Mouse (Mus musculus) stomach, embryonic 14.5 days (tissue): Measurements from ENCODE around the gene Rab4a. TPM values are rescaled to one million over a fixed set of nuclear protein-coding genes. Genes with fewer than 3 reads are reported as not detected.

Source experiments
- ATAC-seq: fragments of 200-750 bp; cut with Nextera tagmentation; 2 replicates; pipeline ENCODE4 v1.8.0; 2017; ENCODE audit warnings: low read depth, moderate TSS enrichment; ENCODE audit not compliant: insufficient number of reproducible peaks, insufficient read depth, low FRiP score
- H3K27ac ChIP-seq: fragments of 300-500 bp; sonication (generic); 2 replicates; pipeline ENCODE4 v1.5.1; 2014; ENCODE audit warnings: mild to moderate bottlenecking, low read length, moderate library complexity, mixed read lengths
- H3K27me3 ChIP-seq: fragments of 300-500 bp; sonication (generic); 2 replicates; pipeline ENCODE4 v1.6.1; 2014; ENCODE audit warnings: low read length, control low read depth, mixed read lengths; ENCODE audit not compliant: control insufficient read depth, insufficient read depth
- H3K36me3 ChIP-seq: fragments of 300-500 bp; sonication (generic); 2 replicates; pipeline ENCODE4 v1.6.1; 2014; ENCODE audit warnings: mild to moderate bottlenecking, control low read depth, low read length, moderate library complexity, mixed read lengths; ENCODE audit not compliant: control insufficient read depth, insufficient read depth
- H3K4me1 ChIP-seq: fragments of 300-500 bp; sonication (generic); 2 replicates; pipeline ENCODE4 v1.6.1; 2014; ENCODE audit warnings: low read length, control low read depth, mixed read lengths; ENCODE audit not compliant: control insufficient read depth, insufficient read depth
- H3K4me2 ChIP-seq: fragments of 300-500 bp; sonication (generic); replicated peaks from 2 replicates; pipeline ENCODE4 v1.6.1; 2014; ENCODE audit warnings: low read depth, low read length, control low read depth
- H3K4me3 ChIP-seq: fragments of 300-500 bp; sonication (generic); 2 replicates; pipeline ENCODE4 v1.5.1; 2014; ENCODE audit warnings: low read depth, low read length, control low read depth
- H3K9ac ChIP-seq: fragments of 300-500 bp; sonication (generic); replicated peaks from 2 replicates; pipeline ENCODE4 v1.6.1; 2014; ENCODE audit warnings: low read depth, mild to moderate bottlenecking, control low read depth, low read length, moderate library complexity, mixed read lengths
- H3K9me3 ChIP-seq: fragments of 300-500 bp; sonication (generic); 2 replicates; pipeline ENCODE4 v1.6.1; 2016; ENCODE audit warnings: low read depth, low read length, control low read depth; ENCODE audit not compliant: control insufficient read depth
- WGBS: fragments of 180-500 bp; shearing (Covaris S2); extraction: QIAGEN DNeasy Blood & Tissue Kit; methylation state at CpG from one replicate; pipeline ENCODE4 v1.1.7; 2014; 5-methylcytosine and 5-hydroxymethylcytosine counted together
- polyA plus RNA-seq: library from polyadenylated mRNA; unstranded; fragments of >200 nt; fragmentation: Nextera tagmentation; extraction: Ambion mirVana; gene quantifications from 2 replicates; pipeline ENCODE4 v1.2.1, GENCODE M21; 2014

Rab4a gene
- polyA plus RNA-seq = 45.8 and 52.6 TPM in 2 replicates

DNA sequence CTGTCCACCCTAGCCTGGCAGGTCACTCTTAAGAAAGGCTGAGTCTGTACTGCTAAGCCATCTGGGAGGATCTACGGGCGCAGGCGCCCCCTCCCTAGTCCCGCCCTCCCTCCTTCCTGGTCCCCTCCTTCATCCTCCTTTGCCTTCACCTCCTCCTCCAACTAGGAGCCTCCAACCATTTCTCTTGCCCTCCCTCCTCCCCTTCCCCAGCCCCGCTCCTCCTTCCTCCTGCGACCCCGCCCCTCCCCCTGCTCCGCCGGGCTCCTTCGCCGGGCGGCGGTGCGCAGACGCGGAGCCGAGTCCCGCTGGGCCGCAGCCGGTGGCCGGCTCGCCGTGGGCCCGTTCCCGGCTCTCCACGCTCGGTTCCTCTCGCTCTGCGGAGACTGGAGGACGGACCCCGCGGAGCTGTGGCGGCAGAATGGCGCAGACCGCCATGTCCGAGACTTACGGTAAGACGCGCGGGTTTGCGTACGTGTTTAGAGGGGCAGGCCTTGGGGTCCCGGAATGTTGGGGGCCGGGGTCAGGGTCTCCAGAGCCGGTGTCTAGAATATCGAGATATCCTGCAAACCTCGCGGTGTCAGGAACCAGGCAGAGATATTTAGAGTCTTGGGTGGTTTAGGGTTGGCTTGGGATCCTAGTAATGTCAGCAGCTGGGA, at the start of gene Rab4a:
Gene Rab4a (plus strand): TSS at position 268 of the 656 bp plus-strand sequence.
- Histone ChIP-seq H3K9me3 (no peaks in the 10 kb centered on the region), H3K4me1 (peaks cover 14% of the 10 kb centered on the region), H3K27me3 (no peaks in the 10 kb centered on the region), H3K9ac (peak within 1 kb of the TSS; percentile 75), H3K4me3 (peak within 1 kb of the TSS; percentile 79), H3K4me2 (peak within 1 kb of the TSS; percentile 57), H3K27ac (peak within 1 kb of the TSS; percentile 86), H3K36me3 (no peaks in the 10 kb centered on the region)
- ATAC-seq = peak; percentile 88
- whole genome bisulfite sequencing = under 1% methylated on average over 48 of the region's 48 CpGs

DNA sequence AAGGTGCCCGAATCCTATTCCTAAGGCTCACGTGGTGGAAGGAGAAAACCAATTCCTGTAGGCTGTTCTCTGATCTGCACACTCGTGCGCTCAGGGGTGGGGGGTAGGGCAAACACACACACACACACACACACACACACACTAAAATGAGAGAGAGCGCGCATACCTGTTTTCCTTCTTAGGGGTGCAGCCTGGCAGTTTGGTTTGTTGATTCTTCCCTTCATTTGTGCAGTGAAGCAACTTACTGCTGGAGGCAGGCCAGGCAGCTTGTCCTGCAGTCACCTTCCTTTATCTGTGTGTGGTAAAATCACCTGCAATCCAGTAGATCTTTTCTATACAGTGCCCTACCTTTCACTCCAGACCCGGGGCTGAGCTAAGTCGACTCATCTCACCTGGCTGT, 48.9 kb upstream of the Rab4a start:
- no peaks in the 10 kb centered on the region for H3K36me3 ChIP-seq
- peaks cover 18% of the 10 kb centered on the region for H3K4me1 ChIP-seq
- no peak overlapping the region for H3K27ac ChIP-seq
- ATAC-seq = no peak
- H3K9ac ChIP-seq = no peak overlapping the region
- no peaks in the 10 kb centered on the region for H3K27me3 ChIP-seq
- WGBS = 59% methylated on average over 8 of the region's 8 CpGs
- no peak overlapping the region for H3K4me3 ChIP-seq
- H3K4me2 ChIP-seq = no peak overlapping the region
- no peaks in the 10 kb centered on the region for H3K9me3 ChIP-seq

DNA sequence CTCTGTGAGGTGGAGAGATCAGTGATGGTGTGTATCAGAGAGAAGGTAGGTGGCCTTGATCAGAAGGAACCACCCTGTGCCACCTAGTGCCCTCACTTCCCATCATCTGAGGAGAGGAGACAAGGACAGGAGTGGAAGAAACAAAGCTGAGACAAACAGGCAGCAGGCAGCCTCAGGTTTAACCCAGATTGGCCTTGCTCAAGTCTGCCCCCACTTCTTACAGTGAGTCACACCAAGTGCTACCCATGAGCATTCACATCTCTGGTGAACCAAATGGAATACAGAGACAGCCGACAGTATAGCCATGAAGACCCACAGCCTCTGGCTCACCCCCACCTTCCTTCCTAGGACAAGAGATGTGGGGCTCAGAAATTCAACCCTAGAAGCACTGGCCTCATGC, 46.9 kb upstream of the Rab4a start:
- H3K36me3 ChIP-seq = no peaks in the 10 kb centered on the region
- 83% methylated on average over 1 of the region's 1 CpGs for WGBS
- peaks cover 17% of the 10 kb centered on the region for H3K4me1 ChIP-seq
- H3K27ac ChIP-seq = no peak overlapping the region
- H3K4me3 ChIP-seq = no peak overlapping the region
- no peaks in the 10 kb centered on the region for H3K9me3 ChIP-seq
- no peak overlapping the region for H3K9ac ChIP-seq
- no peaks in the 10 kb centered on the region for H3K27me3 ChIP-seq
- no peak overlapping the region for H3K4me2 ChIP-seq
- no peak for ATAC-seq

DNA sequence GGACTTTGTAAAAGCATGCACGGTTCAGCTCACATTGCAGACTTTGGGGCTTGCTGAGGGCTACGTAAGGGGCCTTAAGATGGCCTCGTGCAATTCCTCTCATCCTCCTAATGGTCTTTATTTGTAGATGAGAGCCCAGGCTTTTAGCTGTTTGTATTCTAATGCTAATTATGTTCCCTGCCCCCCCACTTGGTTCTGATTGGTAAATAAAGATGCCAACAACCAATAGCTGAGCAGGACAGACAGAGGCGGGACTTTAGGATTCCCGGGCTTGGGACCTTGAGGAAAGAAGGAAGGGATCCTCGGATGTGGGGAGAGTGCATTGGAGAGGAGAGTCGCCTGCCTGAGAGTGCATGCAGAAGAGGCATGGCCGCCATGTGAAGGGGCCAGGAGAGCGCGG, 45.9 kb upstream of the Rab4a start:
- H3K27ac ChIP-seq = no peak overlapping the region
- H3K9ac ChIP-seq = no peak overlapping the region
- ATAC-seq = 0 out of 2 replicates have a peak, but pooled peaks have one; percentile 16
- H3K4me3 ChIP-seq = no peak overlapping the region
- 0 out of 2 replicates have a peak overlapping the region, but pooled peaks have one; percentile 15 for H3K4me2 ChIP-seq
- H3K4me1 ChIP-seq = peaks cover 19% of the 10 kb centered on the region
- H3K9me3 ChIP-seq = no peaks in the 10 kb centered on the region
- H3K27me3 ChIP-seq = no peaks in the 10 kb centered on the region
- WGBS = 15% methylated on average over 10 of the region's 10 CpGs
- H3K36me3 ChIP-seq = no peaks in the 10 kb centered on the region

DNA sequence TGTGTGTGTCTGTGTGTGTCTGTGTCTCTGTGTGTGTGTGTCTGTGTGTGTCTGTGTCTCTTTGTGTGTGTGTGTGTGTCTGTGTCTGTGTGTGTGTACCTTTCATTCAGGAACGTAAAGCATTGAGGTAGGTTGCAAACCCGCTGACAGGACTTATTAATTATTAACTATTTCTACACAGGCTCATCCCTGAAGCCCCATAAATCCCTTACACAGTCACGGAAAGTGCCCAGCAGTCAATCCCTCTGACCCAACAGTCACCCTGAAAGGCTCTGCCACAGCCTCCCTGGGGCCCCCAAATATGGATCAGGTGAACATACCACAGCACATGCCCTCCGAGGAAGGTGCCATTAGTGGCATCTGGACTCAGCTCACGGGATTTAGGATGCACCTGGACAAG, 45.2 kb upstream of the Rab4a start:
- H3K4me3 ChIP-seq = no peak overlapping the region
- H3K4me1 ChIP-seq = peaks cover 19% of the 10 kb centered on the region
- H3K9me3 ChIP-seq = no peaks in the 10 kb centered on the region
- no peaks in the 10 kb centered on the region for H3K27me3 ChIP-seq
- H3K9ac ChIP-seq = no peak overlapping the region
- H3K27ac ChIP-seq = no peak overlapping the region
- ATAC-seq = no peak
- 31% methylated on average over 5 of the region's 5 CpGs for WGBS
- H3K4me2 ChIP-seq = no peak overlapping the region
- no peaks in the 10 kb centered on the region for H3K36me3 ChIP-seq

DNA sequence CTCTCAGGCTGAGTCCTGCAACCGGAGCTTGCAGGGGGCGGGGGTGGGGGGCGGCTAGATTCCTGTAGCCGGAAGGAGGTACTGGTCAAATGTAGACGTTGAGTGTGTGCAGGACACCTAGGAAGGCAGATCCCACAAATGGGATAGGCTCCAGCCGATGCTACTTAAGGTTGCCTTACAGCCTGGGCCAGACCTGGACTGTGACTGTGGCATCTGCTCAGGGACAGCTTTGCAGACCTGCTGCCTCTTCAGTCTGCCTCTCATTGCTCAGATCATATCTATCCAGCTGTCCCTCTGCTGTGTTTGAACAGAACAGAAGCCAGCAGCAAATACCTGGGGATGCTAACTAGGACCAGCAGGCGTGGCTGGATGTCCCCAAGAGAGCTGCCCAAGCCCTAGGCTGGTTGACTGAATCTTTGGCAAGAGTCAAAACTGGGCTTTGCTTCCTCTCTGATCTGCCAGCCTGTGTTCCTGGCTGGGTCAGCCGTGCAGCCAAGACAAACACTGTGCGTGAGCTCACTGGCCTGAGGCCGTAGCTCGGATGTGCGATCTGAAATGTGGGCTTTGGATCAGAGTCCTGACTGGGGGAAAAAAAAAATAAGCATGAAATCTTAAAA, 44.4 kb upstream of the Rab4a start:
- Histone ChIP-seq H3K9me3 (no peaks in the 10 kb centered on the region), H3K4me2 (no peak overlapping the region), H3K4me1 (peaks cover 19% of the 10 kb centered on the region), H3K27ac (no peak overlapping the region), H3K9ac (no peak overlapping the region), H3K4me3 (no peak overlapping the region), H3K27me3 (no peaks in the 10 kb centered on the region), H3K36me3 (no peaks in the 10 kb centered on the region)
- no peak for ATAC-seq
- WGBS = 35% methylated on average over 12 of the region's 12 CpGs

DNA sequence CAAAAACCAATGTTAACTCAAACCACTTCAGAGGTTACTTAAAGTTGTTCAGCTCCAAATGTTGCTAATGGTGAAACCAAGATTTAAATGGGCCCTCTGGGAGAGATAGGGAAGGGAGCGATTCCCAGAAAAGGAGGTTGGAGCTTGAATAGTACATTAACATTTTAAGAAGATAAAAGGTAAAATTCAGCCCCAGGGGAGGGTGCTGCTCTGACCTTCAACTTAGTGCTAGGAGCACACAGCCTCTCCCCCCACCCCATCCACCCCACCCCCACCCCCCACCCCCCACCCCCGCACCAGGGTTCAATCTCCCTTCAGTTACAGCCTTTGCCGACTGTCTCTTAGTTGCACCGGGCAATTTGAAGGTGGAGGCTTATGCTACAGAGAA, 43.9 kb upstream of the Rab4a start:
- Histone ChIP-seq H3K36me3 (no peaks in the 10 kb centered on the region), H3K4me1 (peaks cover 19% of the 10 kb centered on the region), H3K27ac (no peak overlapping the region), H3K27me3 (no peaks in the 10 kb centered on the region), H3K9ac (no peak overlapping the region), H3K4me3 (no peak overlapping the region), H3K4me2 (no peak overlapping the region), H3K9me3 (no peaks in the 10 kb centered on the region)
- ATAC-seq = no peak
- WGBS = 54% methylated on average over 4 of the region's 4 CpGs

DNA sequence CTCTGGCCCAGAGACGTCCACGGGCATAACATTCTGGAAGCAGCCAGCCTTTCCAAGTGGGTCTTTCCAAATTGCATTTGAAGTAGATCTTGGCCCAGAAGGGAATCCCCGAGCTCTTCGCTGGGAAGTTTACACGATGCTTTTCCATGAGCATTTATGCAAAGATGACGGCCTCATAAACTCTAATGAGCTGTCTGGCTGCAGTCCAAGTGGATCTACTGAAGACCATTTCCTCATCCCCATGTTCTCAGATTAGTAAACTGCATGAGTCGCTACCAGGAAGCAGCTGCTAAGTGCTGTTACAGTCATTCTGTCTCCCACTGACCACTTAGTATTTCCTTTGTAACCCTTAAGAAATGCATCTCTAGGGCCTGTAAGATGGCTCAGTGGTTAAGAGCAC, 42.4 kb upstream of the Rab4a start:
- peak overlapping the region; percentile 63; the same call in 1 of the 2 replicates for H3K27ac ChIP-seq
- peaks cover 19% of the 10 kb centered on the region for H3K4me1 ChIP-seq
- H3K36me3 ChIP-seq = no peaks in the 10 kb centered on the region
- no peak overlapping the region for H3K4me3 ChIP-seq
- H3K9me3 ChIP-seq = no peaks in the 10 kb centered on the region
- no peak overlapping the region for H3K4me2 ChIP-seq
- H3K27me3 ChIP-seq = no peaks in the 10 kb centered on the region
- H3K9ac ChIP-seq = no peak overlapping the region
- no peak for ATAC-seq
- 25% methylated on average over 7 of the region's 7 CpGs for WGBS
